Mouse (Mus musculus) left cerebral cortex, adult 18-20 months (tissue): ENCODE measurements around the gene Sf3b4. TPM values are rescaled to one million over a fixed set of nuclear protein-coding genes. Genes with fewer than 3 reads are reported as not detected.
"Not testable (repeated sequence)": the region's sequence is repeated elsewhere in the genome, so short reads cannot be mapped to it uniquely, and the experiment has no call there.

Experiments used
- DNase-seq, 2 experiments: peaks; one replicate each; pipeline ENCODE4 v3.0.0; 2021 to 2022; ENCODE audit warnings: low spot score in 2 of 2, mixed read lengths in 1 of 2
- total RNA-seq, 2 experiments: library from RNA; stranded (reverse); gene quantifications; 2 replicates each; pipeline ENCODE4 v1.2.3; 2021

Sf3b4 gene
- total RNA-seq, 2 experiments from 2014 or later, result 48.6 to 50.3 TPM

- no peak for DNase-seq
These were observed 442 bp upstream of the Sf3b4 start for GRCm38 (mm10) chr3:96171583-96172196.

GRCm38 (mm10) chr3:96173185-96173584 is 1.1 kb downstream of the Sf3b4 start:
- no peak for DNase-seq

GRCm38 (mm10) chr3:96174042-96174441 is 1.9 kb downstream of the Sf3b4 start:
- DNase-seq, result not testable (repeated sequence)

GRCm38 (mm10) chr3:96175251-96175650 is 3.1 kb downstream of the Sf3b4 start:
- DNase-seq, result no peak

- no peak for DNase-seq
These were observed 6.3 kb downstream of the Sf3b4 start for GRCm38 (mm10) chr3:96178427-96178826.

GRCm38 (mm10) chr3:96178902-96179301 is 6.8 kb downstream of the Sf3b4 start:
- no peak for DNase-seq

GRCm38 (mm10) chr3:96179531-96179930 is 7.4 kb downstream of the Sf3b4 start:
- DNase-seq, result no peak

GRCm38 (mm10) chr3:96180727-96181477 is 8.8 kb downstream of the Sf3b4 start, which contains the start of gene Sv2a:
Gene Sv2a (plus strand): TSS chr3:96181151.
- DNase-seq, result peak; percentile 74 to 77

- peak; percentile 31 to 37 for DNase-seq
These were observed 9.6 kb downstream of the Sf3b4 start for GRCm38 (mm10) chr3:96181510-96182381.

GRCm38 (mm10) chr3:96182382-96182776 is 10.2 kb downstream of the Sf3b4 start:
- DNase-seq, result peak in 1 of 2 experiments; percentile 42

- DNase-seq, result no peak
These were observed 20.8 kb downstream of the Sf3b4 start for GRCm38 (mm10) chr3:96192977-96193376.

GRCm38 (mm10) chr3:96194966-96195365 is 22.8 kb downstream of the Sf3b4 start:
- no peak for DNase-seq

GRCm38 (mm10) chr3:96195616-96196313 is 23.6 kb downstream of the Sf3b4 start:
- no peak for DNase-seq

- DNase-seq, result no peak
These were observed 24.5 kb downstream of the Sf3b4 start for GRCm38 (mm10) chr3:96196437-96197128.

GRCm38 (mm10) chr3:96197129-96197749 is 25.1 kb downstream of the Sf3b4 start:
- peak; percentile 88 to 94 for DNase-seq

- DNase-seq, result no peak
These were observed 26.0 kb downstream of the Sf3b4 start for GRCm38 (mm10) chr3:96198181-96198580.

- DNase-seq, result not testable (repeated sequence)
These were observed 26.6 kb downstream of the Sf3b4 start for GRCm38 (mm10) chr3:96198601-96199251.

GRCm38 (mm10) chr3:96199731-96200130 is 27.6 kb downstream of the Sf3b4 start:
- DNase-seq, result no peak

- no peak for DNase-seq
These were observed 35.7 kb downstream of the Sf3b4 start for GRCm38 (mm10) chr3:96207819-96208218.
